Mouse (Mus musculus): Measurements from ENCODE around the gene Mdp1.

- no peak for TF ChIP-seq POLR2A (IDR thresholded peaks at IDR 0.05; ENCODE audit: insufficient read depth, low read length)
- no peak for TF ChIP-seq CTCF (IDR thresholded peaks at IDR 0.05; ENCODE audit: low read depth, low read length)
These were observed 15.9 kb downstream of the Mdp1 start for GRCm38 (mm10) chr14:55644261-55644888.
